Mouse (Mus musculus): ENCODE results near the gene 0610009B22Rik.

Gene 0610009B22Rik

DNA sequence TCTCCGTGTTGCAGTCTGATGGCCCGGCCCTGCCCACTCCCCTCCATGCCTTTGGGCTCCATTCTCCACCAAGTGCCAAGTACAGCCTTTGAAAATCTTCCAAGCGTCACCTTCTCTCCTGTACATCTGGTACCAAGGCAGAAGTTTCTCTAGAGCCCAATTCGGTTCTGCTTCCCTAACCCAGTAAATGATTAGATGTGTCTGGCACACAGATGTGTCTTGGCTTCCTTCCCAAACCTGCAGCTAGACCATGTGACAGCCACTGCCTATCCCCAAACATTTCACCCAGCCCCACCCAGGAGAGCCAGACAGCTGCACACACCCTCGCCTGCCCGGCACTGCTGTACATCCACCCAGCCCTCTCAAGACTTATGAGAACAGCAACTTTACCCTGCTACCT, 30.0 kb downstream of the 0610009B22Rik start:
- DNase-seq (ENCODE audit: low spot score): no peak

DNA sequence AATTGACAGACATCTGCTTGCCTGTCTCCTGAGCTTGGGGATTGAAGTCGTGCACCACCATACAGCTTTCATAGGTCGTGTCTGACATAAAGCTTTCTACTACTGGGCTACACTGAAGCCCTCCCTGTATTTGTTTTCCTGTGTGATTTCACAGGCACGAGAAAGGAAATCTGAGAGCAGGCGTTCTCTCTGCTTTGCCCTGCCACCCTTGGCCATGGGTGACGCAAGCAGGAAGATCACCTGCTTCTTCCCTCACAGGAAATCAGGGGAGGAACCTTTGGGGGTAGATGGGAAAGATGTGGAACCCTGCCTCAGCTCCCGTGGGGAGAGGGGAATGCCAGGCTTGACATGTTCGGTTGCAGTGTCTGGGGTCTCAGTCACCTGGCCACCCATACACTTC, 30.4 kb downstream of the 0610009B22Rik start:
- DNase-seq (ENCODE audit: low spot score): no peak

DNA sequence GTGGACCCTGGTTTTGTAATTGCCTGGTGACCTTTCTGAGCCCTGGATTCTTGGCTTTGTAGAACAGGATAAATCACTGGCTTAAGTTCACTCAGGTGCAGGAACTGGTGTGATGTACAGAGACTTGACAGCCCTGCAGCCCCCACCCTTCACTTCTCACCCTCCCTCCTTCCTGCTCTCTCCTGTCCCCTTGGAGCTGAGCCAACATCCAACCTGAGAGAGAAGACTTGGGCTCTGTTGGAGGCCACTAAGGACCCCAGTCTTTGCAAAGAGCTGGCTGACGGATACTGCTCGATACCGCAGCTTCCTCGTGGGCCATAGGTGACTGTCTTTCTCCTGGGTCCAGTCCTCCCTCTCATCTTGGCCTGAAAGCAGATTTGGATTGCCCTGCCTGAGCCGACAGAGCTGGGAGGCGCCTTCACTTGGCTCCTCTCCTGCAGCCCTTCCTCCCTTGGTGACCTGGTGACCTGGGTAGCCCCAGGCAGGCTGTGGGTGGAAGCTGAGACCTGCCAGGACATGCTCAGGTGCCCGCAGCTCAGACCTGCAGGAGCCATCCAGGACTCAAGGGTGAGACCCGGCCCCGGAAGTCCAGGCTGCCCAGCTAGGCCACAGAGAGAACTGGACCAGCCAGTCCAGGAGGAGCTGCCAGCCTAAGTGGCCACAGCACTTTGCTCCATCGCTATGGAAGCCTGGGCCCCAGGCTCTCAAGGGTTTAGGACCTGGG, 31.7 kb downstream of the 0610009B22Rik start:
- DNase-seq (ENCODE audit: low spot score): no peak

DNA sequence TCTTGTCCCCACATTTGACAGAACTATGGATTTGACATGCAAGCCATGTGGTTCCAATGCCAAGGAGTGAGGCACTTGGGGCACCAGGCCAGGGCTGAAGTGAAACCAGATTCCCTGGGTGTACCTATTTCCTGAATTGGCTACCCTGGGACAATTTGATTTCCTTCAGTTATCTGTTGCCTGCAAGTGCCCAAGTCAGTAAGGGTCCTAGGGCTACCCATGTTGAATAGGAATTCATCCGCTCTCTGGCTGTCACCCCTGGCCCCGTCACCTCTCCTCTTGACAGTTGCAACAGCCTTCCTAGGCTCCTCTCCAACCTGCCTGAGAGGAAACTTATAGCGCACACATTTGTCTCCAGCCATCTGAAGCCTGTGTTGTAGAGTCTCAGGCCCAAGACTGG, 33.8 kb downstream of the 0610009B22Rik start:
- no peak for DNase-seq (ENCODE audit: low spot score)

DNA sequence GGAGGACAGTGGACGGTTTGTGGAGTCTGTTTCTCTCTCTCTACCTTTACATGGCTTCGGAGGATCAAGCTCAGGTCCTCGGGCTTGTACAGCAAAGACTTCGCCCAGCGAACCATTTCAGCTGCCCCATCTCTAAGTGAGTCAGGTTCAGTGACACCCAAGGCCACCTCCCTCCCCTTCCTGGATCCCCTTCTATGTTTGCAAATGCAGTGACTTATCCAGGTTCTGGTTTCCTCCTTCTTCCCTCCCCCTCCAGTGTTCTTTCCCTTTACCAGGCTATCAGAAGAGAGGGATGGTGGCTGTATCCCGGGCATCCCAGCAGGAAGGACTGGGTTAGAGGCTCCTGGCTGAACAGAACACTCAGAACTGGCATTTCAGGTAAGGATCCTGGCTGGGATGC, 34.9 kb downstream of the 0610009B22Rik start:
- DNase-seq (ENCODE audit: low spot score): no peak

DNA sequence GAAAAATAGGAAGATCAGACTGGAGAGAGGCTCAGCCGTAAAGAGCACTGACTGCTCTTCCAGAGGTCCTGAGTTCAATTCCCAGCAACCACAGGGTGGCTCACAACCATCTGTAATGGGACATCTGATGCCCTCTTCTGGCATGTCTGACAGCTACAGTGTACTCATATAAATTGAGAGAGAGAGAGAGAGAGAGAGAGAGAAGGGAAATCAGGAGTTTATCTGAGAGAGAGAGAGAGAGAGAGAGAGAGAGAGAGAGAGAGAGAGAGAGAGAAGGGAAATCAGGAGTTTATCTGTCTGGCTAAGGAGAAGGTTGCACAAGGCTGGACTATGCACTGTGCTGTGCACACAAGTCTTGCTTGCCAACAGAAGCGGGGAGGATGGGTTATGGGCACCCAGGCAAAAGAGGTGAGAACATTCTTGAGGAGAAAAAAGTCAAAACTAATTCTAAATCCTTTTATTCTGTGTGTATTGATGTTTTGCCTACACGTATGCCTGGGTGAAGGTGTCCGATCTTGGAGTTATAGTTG, 35.7 kb downstream of the 0610009B22Rik start:
- no peak for DNase-seq (ENCODE audit: low spot score)

DNA sequence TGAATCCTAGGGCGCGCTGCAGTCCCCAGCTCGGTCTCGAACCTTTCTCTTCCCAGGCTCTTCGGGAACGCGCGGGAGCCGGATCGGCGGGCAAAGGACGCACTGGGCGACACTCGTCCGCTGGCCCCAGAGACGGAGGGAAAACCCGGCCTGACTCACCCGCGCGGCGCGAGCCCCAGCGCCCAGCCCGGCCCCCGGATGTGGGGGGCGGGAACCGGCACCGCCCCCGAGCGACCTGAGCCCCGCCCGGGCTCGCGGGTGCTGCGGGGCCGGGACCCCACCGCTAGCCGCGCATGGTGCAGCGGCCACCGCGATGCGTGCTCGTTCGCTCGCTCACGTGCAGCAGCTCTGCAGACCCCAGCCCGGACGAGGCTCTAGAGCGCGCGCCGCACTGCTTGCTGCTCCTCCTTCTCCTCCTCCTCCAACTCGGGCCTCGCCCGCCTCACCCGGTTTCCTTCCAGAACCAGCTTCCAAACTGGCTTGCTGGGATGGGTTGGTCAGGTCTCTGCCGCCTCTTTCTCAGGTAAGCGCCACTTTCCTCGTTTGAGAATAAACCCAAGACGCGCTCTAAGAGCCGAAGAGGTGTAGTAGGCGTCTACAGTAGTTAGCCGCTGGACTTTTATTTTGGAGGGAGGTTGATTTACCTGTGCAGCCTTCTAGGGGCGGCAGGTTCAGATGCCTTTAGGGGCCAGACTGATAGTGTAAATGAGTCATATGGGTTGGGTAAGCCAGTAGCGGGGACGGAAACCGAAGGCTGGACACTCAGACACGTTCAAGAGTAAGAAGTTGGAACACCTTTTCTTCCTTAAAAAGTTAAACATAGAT, 37.8 kb downstream of the 0610009B22Rik start, which contains the start of the genes N4bp3 and D930048N14Rik:
Gene N4bp3 (minus strand): TSS at position 152 of the 825 bp plus-strand sequence.
Gene D930048N14Rik (plus strand): TSS at position 264 of the 825 bp plus-strand sequence.
- DNase-seq (ENCODE audit: low spot score): peak; percentile 46

DNA sequence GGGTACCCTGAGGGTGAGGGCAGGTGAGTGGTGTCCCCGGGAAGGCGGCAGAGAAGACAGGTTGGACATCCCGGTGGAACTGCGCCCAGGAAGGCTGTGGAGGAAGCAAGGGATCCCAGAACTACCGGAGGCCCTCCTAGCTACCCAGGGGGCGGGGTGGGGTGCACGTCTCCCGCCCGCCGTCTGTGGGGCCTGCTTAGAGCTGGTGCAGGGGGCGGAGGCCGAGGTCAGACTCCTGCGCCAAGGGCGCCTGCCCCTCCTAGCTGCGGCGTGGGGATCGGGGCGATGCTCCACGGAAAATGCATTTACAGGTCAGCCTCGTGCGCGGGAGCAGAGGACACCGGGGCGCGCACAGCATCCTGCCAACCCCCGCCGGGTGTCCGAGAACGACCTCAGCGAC, 38.4 kb downstream of the 0610009B22Rik start:
- no peak for DNase-seq (ENCODE audit: low spot score)

DNA sequence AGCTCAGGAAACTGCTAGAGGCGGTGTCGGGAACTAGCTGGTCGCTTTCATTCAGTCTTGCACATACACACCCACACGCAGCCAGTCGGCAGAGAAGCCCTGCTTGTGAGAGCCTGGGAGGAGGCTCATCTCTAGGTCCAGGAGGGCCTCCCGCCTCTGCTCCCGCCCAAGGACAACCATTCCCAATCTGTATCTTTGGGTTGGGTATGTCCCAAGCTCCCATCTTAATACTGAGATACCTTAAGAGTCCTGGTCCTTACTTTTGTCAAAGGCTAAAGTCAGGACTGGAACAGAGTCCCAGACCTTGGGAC, 38.8 kb downstream of the 0610009B22Rik start:
- DNase-seq (ENCODE audit: low spot score): no peak

DNA sequence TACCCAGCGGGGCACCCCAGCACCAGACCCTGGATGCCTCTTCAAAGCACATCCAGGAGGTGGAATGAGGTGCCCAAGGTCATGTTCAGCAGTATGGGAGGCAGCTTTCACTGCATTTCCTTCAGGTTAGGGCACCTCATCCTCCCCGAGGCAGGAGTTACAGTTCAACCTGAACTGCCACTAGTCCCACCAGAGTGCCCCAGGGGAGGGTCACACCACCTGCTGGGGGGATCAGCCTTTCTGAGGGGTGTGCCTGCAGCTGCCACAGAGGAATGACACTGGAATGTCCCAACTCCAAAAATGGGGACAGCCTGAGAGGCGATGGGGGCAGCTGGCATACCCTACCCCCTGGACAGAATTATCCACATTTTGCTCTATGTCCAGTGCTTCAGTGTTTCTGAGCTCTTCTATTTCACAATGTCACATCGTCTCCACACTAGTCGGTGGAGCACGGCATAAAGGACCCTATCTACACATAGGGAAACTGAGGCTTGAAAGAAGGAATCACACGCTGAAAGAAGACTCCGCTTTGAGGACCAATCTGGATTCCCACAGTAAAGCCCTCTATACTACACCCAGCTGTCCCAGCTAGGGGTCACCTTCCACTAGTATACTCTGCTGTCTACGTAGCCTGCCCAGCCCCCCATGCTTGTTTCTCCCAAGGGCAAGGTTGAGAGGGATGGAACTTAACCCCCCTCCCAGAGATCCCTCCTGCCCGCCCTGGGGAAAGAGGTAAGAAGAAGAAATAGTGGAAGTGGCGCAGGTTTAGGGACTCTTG, 39.4 kb downstream of the 0610009B22Rik start:
- DNase-seq (ENCODE audit: low spot score): no peak

DNA sequence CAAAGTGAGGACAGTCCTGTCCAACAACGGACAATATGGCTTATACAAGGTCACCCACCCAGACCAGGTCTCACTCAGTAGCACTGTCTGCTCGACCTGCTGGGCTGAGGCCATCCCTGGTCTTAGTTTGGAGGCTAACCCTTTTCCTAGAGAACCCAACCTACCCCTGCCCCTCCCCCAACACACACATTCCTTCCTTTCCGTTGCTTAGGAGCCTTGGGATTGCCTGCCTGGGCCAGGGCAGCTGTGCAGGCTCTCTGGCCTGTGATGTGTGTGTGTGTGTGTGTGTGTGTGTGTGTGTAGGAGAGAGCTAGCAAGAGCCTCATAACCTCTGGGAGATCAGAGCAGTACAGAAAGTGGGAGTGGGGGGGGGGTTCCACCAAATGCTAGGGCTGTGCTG, 40.1 kb downstream of the 0610009B22Rik start:
- DNase-seq (ENCODE audit: low spot score): no peak

DNA sequence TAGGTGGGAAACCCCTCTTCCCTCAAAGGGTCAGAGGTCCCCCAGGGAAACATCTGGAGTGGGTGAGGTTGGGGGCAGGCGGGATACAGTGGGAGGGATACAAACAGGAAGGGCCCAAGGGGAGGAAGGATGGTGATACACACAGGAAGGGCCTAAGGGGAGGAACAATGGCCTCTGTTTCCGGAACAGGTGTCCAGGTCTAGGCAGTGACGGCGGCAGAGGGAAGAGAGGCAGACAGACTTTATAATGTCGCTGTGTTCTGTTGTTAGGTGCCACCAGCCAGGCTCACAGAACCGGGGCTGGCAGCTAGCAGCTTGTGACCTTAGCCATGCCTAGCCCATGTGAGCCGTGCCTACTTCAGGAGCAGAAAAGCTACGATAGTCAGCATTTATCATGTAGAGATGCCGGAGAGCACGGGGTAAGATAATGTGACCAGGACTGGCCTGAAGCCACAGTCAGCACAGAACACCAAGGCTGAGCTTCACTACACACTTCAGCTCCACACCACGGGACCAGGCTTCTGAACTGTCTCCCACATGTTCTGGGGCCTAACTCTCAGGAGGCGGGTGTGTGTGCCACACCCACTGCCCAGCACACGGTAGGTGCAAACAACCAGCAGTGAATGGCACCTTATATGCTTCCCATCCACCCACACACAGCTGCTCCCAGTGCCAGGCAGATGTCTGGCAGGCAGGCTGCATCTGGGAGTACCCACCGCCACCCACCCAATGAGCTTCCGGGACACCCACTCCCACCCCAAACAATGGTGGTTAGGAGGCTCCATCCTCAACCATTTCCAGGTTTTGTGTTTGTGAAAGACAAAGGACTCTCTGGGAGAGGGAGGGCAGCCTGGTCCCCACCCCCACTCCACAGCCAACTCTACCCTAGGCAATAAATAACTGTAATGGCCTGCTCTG, 41.7 kb downstream of the 0610009B22Rik start:
- DNase-seq (ENCODE audit: low spot score): no peak

DNA sequence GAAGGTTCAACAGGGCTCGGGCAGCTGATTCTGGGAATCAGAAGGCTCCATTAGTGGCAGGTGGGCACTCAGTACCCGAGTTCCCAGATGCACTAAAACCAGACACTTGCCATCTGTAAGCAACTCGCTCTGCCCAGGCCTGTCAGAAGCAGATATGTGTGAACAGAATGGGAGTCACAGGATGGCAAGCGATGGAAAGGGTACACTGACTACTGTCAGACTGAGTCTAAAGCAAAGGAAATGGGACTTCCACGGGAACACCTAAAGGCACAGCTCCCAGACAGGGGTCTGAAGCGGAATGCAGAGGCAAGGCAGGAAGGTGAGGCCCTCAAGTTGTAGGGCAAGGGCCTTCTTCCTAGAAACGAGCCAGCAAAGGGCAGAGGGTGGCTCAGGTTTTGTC, 42.4 kb downstream of the 0610009B22Rik start:
- DNase-seq (ENCODE audit: low spot score): no peak

DNA sequence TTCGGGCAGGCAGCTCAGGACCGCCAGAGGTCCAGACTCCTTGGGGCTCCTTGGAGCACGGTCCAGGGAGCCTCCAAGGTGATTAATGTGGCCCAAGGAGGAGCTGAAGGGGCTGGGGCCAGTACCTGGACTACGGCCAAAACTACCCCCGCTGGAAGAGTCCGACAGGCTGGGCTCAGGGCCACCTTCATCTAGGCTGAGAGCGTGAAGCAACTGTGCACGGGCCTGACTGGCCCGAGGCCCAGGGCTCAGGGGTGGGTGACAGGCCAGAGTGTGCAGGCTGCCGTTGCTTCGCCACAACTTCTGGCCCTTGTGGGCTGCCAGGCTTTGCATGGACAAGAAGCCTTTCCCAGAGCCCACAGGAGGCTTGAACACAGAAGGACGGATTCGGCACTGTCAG, 43.4 kb downstream of the 0610009B22Rik start:
- DNase-seq (ENCODE audit: low spot score): no peak

DNA sequence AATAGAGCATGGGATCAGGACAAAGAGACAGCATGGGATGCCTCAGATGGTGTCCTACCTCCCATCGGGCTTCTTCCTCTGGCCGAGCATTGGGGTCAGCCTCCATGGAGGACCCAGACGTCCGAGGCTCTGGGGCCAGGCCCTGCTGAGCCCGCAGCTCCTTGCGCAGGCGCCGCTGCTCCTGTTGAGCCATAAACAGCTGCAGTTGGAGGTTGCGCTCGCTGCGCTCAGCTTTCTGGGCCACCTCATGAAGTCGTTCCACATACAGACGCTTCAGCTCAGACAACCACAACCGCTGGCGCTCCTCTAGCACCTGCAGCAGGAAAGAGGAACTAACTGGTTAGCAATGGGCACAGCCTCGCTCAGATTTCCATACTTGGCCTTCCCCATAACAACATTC, 44.5 kb downstream of the 0610009B22Rik start:
- DNase-seq (ENCODE audit: low spot score): no peak

DNA sequence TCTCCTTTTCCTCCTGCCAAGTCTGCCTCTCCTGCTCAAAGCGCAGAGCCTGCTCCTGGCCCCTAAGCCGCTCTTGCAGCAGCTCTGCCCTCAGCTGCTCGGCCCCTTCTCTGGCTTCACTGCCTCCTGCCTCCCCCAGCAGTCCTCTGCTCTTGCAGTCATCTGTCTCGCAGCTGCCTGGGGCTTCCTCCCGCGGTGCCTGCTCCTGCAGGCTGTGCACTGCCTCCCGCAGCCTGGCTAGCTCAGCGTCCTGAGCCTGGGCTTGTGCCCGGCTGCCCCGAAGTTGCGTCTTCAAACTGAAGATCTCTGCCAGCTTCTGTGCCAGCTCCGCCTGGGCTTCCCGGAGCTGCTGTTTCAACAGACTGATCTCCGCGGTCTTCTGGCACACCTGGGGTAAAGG, 44.9 kb downstream of the 0610009B22Rik start:
- no peak for DNase-seq (ENCODE audit: low spot score)

DNA sequence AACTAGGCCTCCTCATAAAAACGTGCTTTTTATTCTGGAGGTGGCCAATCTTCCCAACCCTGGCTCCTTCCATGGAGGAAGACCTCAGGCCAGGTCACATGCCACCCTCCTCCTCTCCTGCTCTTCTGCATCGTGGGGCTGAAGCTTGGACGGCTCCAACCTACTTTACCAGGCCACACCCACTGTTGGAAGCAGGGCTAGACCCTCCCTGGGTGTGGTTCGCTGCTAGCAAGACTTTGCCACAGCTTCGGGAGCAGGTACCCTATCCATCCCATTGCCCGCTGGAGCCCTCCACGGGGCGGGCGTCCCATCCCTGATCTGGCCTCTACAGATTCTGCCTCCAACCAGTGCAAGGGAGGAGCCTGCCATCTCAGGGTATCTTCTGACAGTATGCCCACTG, 45.5 kb downstream of the 0610009B22Rik start:
- DNase-seq (ENCODE audit: low spot score): no peak

DNA sequence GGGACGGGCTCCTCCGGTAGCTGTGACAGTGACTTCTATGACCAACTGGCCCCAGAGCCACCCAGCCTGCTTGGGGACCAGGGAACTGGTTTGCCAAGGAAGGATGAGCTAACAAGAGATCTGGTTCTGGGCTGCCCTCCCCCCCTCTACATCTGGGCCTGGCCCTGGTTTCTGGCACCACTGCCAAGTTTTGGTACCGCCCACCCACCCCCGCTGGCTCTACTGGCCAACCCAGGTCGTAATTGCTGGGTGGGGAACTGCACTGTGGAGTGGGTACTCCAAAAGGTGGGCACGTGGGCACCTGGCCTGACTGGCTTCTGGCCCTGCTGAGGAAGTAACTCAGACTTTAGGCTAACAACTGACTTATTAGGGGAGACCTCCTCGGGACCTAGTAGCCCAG, 47.9 kb downstream of the 0610009B22Rik start:
- no peak for DNase-seq (ENCODE audit: low spot score)

DNA sequence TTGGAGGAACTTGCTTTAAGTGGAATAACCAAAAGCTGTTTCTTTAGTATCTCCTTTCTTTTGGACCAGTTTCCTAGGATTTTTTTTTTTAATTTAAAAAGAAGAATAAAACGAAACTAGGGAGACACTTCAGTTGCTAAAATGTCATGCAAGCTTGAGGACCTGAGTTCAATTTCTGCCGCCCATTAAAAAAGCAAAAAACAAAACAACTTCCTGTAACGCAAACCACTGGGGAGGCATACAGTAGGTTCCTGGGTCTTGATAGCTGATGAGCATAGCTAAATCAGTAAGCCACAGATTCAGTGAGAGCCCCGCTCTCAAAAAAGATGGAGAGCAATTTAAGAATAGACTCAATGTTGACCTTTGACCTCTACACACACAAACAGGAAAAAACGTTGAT, 50.2 kb downstream of the 0610009B22Rik start:
- no peak for DNase-seq (ENCODE audit: low spot score)

DNA sequence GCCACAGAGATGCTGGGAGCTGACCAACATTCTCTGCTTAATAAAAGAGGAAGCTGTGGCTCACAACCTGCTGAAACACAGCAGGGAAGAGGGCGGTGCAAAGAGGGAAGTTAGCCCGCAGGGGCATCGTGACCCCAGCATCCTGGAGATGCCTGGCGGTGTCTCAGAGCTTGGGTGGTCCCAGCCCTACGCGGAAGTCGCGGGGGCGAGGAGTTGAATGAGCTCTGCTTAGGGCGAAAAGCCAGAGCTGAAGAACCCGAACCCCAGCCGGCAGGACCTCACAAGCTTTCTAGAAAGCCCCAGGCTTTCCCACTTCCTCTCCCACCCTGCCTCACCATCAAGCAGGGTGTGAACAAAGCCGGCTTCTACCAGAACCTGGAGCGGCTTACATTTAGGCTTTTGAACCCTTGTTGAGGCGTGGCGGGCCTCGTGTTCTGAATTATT, 50.7 kb downstream of the 0610009B22Rik start:
- no peak for DNase-seq (ENCODE audit: low spot score)

DNA sequence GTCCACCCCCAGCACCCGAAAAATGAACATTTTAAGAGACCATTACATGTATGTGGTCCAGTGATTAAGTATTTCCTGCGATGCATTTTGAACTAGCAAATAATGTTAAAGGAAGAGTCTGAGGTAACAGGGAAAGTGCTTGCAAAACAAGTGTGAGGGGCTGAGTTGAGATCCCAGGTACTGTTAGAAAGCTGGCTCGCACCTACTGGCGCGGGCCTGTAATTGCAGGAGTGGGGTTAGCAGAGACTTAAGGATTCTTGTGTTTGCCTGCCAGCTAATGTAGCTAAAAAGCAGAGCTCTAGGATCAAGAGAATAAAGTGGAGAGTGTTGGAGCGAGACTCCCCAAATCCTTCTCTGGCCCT, 52.4 kb downstream of the 0610009B22Rik start:
- DNase-seq (ENCODE audit: low spot score): no peak

All from ovary, postnatal 10 days (tissue).